Mouse (Mus musculus) heart, postnatal 36 days (tissue): ENCODE results near the gene Ccnd3. TPM values are rescaled to one million over a fixed set of nuclear protein-coding genes. Genes with fewer than 3 reads are reported as not detected.

Source experiments
- DNase-seq, 2 experiments: peaks; one replicate each; pipeline ENCODE4 v3.0.0; 2021 to 2022
- intact Hi-C: fragments of 180-260 bp; cut with DNase I; formaldehyde crosslinking; loops from one replicate; pipeline ENCODE4 v1.15.1; 2025
- total RNA-seq, 2 experiments: library from RNA; stranded (reverse); gene quantifications; 2 replicates each; pipeline ENCODE4 v1.2.3; 2021

Gene Ccnd3
- total RNA-seq: 10 to 100 TPM; 79.8 to 88.7 TPM

DNA sequence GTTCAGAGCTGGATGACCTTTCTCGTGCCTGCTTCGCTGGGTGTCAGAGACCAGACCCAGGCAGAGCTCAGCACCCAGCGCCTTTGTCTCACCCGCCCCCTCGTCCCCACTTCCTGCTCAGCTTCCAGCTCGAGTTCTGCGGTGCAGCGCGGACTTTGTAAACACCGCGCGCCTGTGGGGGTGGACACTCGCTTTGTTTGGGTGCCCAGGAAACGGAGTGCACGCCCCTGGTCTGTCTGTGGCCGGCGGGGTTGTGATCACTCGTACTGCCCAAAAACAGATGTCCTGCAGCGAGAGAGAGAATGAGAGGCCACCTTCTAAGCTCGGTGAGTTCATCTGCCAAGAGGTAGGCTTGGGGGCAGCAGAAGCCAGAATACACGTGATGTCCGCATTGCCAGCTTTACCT, at the start of gene Ccnd3:
TSS of gene Ccnd3 (plus strand) at position 111 of the 406 bp plus-strand sequence.
- peak; percentile 84 to 87 for DNase-seq
- intact Hi-C loops: no loop called here

- no peak for DNase-seq
- intact Hi-C loops: no loop called here
These were observed 46.5 kb upstream of the Ccnd3 start for GRCm38 (mm10) chr17:47458310-47458709.

- no peak for DNase-seq
- intact Hi-C loops: no loop called here
These were observed 45.9 kb upstream of the Ccnd3 start for GRCm38 (mm10) chr17:47458936-47459335.

- DNase-seq: no peak
- intact Hi-C loops: no loop called here
These were observed 45.4 kb upstream of the Ccnd3 start for GRCm38 (mm10) chr17:47459341-47459919.

GRCm38 (mm10) chr17:47461688-47462087, 43.2 kb upstream of the Ccnd3 start:
- intact Hi-C loops: no loop called here

DNA sequence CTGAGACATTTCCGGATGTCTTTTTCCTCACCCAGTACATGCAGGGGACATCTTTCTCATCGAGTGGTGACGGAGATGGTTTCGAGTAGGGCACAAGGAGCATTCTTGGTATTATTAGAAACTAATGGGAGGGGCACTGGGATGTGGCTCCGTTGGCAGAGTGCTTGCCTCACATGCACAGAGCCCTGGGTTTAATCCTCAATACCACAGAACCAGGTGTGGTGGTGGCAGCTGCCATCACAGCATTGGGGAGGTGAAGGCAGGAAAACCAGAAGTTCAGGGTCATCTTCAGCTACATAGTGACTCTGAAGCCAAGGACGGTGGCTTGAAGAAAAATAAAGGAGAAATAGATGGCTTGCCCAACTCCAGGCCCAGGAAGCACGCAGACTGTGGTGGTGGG, 42.6 kb upstream of the Ccnd3 start:
- no peak for DNase-seq
- intact Hi-C loops: no loop called here

More at GRCm38 (mm10) chr17:47461688-47462087, 43.2 kb upstream of the Ccnd3 start:
- no peak for DNase-seq

DNA sequence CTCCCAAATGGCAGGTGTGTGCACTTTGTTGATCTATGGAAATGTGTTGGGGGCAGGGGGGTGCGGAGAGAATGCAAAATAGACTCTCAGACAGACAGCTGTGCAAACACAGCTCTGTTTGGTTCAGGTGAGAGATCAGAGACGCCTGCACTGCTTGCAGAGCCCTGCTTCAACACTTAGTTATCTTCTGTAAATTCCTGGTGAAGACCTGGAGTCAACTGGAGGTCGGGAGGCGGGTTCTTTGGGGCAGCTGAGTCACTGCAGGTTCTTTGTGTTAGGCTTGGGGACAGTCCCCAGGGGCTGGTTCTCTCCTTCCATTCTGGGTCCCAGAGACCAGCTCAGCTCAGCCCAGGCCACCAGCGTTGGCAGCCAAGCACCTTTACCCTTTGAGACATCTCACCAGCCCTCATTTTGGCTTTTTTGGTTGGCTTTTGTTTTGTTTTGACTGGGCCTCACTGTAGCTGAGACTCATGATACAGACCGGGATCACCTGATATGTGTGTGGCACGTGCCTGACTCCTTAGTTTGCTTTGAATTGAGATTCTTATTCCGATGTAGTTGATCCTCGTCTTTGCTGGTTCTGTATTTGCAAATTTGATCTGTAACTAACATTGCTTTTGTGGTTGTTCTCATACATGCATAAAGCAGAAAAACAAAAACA, 42.0 kb upstream of the Ccnd3 start:
- no peak for DNase-seq
- intact Hi-C loops: no loop called here

GRCm38 (mm10) chr17:47464248-47464965, 40.4 kb upstream of the Ccnd3 start:
- intact Hi-C loops: no loop called here
- no peak for DNase-seq

DNA sequence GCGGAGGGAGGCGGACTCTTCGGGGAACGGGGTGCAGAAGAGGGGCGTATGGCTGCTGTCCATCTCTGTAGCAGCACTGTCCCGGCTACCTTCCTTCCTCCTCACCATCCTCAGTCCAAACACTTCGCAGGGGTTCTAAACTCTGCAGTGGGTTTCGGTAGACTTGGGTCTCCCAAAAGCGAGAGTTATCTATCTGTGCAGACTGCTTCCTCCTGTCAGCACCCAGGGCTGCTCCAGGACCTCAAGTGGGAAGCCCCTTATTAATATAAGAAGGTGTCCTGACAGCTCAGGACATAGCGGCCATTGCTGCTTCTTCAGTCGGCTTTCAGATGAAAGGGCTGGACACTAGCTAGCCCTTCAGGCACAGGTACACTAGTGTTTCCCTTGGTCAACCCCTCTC, 39.8 kb upstream of the Ccnd3 start:
- no peak for DNase-seq
- intact Hi-C loops: no loop called here

GRCm38 (mm10) chr17:47466284-47466683, 38.6 kb upstream of the Ccnd3 start:
- intact Hi-C loops: no loop called here
- DNase-seq: no peak

DNA sequence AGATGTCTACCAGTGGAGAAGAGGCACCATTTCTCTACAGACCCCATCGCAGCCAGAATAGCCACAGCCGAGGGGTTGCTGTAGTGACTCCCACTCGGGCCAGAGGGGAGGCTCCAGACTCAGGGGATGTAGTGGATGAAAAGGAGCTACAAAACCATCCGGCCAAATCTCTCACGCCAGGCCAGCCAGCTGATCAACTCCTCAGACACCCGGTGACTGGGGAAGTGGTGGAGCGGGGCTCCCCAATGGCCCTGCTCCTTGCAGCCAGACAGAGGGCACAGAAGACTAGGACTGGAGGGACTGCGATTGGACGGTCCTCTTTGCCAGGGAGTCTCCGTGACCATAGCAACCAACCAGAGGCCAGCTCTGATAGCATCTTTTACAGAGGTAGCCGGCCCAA, 37.2 kb upstream of the Ccnd3 start:
- intact Hi-C loops: no loop called here

GRCm38 (mm10) chr17:47468063-47468462, 36.8 kb upstream of the Ccnd3 start:
- intact Hi-C loops: no loop called here
- no peak for DNase-seq

More for the DNA sequence above, 37.2 kb upstream of the Ccnd3 start:
- DNase-seq: no peak

DNA sequence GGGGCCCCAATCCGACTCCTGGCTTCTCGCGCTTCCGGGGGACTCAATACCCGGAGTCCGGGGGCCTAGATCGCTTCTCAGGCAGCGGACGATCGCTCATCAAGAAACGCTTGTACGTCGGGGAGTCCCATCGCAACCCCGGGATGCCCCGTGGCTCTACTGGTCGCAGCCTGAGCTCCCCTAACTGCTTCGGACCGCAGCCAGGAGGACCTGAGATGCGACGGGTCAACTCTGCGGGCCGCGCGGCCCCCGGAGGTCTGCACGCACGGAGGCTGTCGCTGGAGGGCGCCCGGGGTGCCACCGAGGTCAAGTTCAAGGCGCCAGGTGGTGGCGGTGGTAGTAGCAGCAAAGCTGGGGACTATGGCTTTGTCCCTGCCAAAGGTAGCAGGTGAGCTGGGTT, 36.4 kb upstream of the Ccnd3 start:
- intact Hi-C loops: no loop called here
- DNase-seq: peak; percentile 20 to 48

GRCm38 (mm10) chr17:47469642-47470041, 35.2 kb upstream of the Ccnd3 start:
- no peak for DNase-seq
- intact Hi-C loops: no loop called here

- intact Hi-C loops: no loop called here
- DNase-seq: no peak
These were observed 34.7 kb upstream of the Ccnd3 start for GRCm38 (mm10) chr17:47470121-47470520.

- intact Hi-C loops: no loop called here
- no peak for DNase-seq
These were observed 34.2 kb upstream of the Ccnd3 start for GRCm38 (mm10) chr17:47470686-47471085.

DNA sequence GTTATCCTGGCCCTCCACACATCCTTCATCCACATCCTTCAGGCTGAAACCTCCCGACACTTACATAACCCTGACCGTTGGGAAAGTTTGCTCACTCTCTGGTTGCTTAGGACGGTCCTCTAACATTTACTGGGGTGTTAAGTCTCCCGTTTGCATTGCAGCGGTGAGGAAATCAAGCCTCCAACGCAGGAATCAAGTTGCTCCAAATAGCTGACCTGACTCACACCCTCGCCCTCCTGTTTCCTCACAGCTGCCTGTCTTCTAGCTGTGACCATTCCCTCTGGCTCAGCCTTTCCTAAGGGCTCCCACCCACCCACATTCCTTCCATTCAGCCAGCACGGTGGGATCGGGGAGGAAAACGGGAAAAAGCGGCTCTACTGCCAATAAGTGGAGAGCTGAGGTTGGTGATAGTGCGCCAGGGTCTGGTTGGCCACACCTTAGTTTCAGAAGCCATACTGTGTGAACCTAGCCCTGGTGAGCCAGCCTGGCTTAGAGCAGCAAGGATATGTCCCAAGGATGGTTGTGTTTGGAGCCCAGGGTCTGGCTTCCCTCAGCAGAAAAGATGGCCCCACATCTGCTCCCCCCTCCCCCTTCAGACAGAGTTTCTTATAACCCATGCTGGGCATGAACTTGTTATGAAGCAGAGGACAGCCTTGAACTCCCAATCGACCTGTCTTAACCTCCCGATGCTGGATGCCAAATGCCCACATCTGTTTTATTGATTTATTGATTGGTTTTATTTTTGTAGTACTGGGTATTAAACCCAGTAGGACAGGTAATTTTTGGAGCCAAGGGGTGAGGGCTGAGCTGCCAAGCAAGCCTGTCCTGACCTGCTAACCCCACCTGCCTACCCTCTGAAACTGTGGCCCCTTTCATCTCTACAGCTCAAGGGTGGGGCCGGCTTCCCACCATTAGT, 32.2 kb upstream of the Ccnd3 start:
- no peak for DNase-seq
- intact Hi-C loops: loop anchor here (1.0 kb wide), 1 partner anchor 204 kb away; no protein-coding TSS in a partner anchor

DNA sequence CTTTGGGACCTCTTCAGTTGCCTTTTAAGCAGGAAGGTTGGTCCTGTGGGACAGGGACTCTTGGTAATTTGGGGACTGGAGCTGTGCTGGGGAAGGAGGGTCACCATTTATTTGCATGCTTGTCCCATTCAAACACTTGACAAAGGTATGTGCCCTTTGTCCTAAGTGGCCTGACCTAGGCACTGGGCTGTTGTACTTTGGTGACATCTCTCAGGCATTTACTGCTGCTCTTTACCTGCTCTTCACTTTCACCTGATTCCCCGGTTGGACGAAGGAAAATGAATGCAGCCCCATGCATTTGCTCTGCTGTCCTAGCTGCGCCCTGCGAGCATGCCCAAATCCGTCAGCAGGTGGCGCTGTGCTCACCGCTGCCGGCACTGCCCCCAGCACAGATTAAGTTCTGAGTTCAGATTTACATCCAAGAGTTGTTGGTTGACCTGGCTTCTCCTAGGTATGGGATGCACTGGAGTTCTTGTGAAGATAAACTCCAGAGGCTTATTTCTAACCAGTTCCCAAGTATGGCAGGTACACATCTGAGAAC, 31.3 kb upstream of the Ccnd3 start:
- DNase-seq: peak; percentile 65 to 77
- intact Hi-C loops: loop anchor here (1.0 kb wide), 1 partner anchor 203 kb away; no protein-coding TSS in a partner anchor

- DNase-seq: no peak
- intact Hi-C loops: no loop called here
These were observed 30.6 kb upstream of the Ccnd3 start for GRCm38 (mm10) chr17:47474250-47474649.

GRCm38 (mm10) chr17:47475181-47475580, 29.7 kb upstream of the Ccnd3 start:
- intact Hi-C loops: no loop called here
- no peak for DNase-seq
